Mouse (Mus musculus) heart, embryonic 11.5 days (tissue): ENCODE data around the gene Sema3d. TPM values are rescaled to one million over a fixed set of nuclear protein-coding genes. Genes with fewer than 3 reads are reported as not detected.

ENCODE experiments used
- ATAC-seq: fragments of 200-750 bp; cut with Nextera tagmentation; replicated peaks from 2 replicates; pipeline ENCODE4 v1.8.0; 2017; ENCODE audit warnings: moderate library complexity; ENCODE audit not compliant: insufficient number of reproducible peaks, low FRiP score, low TSS enrichment
- H3K27ac ChIP-seq: fragments of 300-500 bp; sonication (generic); 2 replicates; pipeline ENCODE4 v1.5.1; 2014; ENCODE audit warnings: mild to moderate bottlenecking, low read depth, low read length
- H3K27me3 ChIP-seq: fragments of 300-500 bp; sonication (generic); 2 replicates; pipeline ENCODE4 v1.6.1; 2014; ENCODE audit warnings: mild to moderate bottlenecking, low read length, mixed read lengths; ENCODE audit not compliant: control insufficient read depth, insufficient read depth
- H3K36me3 ChIP-seq: fragments of 300-500 bp; sonication (generic); 2 replicates; pipeline ENCODE4 v1.6.1; 2014; ENCODE audit warnings: mild to moderate bottlenecking, low read length, moderate library complexity, mixed read lengths; ENCODE audit not compliant: control insufficient read depth, insufficient read depth
- H3K4me1 ChIP-seq: fragments of 300-500 bp; sonication (generic); 2 replicates; pipeline ENCODE4 v1.6.1; 2014; ENCODE audit warnings: low read length; ENCODE audit not compliant: control insufficient read depth, insufficient read depth
- H3K4me2 ChIP-seq: fragments of 300-500 bp; sonication (generic); 2 replicates; pipeline ENCODE4 v1.6.1; 2014; ENCODE audit warnings: mild to moderate bottlenecking, moderate library complexity
- H3K4me3 ChIP-seq: fragments of 300-500 bp; sonication (generic); 2 replicates; pipeline ENCODE4 v1.5.1; 2014; ENCODE audit warnings: low read depth, low read length
- H3K9ac ChIP-seq: fragments of 300-500 bp; sonication (generic); 2 replicates; pipeline ENCODE4 v1.6.1; 2014; ENCODE audit warnings: mild to moderate bottlenecking, low read depth, low read length, moderate library complexity
- H3K9me3 ChIP-seq: fragments of 300-500 bp; sonication (generic); replicated peaks from 2 replicates; pipeline ENCODE4 v1.6.1; 2016; ENCODE audit warnings: low read length; ENCODE audit not compliant: control insufficient read depth
- WGBS: fragments of 180-500 bp; shearing (Covaris S2); extraction: QIAGEN DNeasy Blood & Tissue Kit; methylation state at CpG from one replicate; pipeline ENCODE4 v1.1.7; 2014; ENCODE audit not compliant: insufficient replicate concordance; 5-methylcytosine and 5-hydroxymethylcytosine counted together
- polyA plus RNA-seq: library from polyadenylated mRNA; unstranded; fragments of >200 nt; fragmentation: Nextera tagmentation; extraction: Ambion mirVana; gene quantifications from 2 replicates; pipeline ENCODE4 v1.2.1, GENCODE M21; 2014

Gene Sema3d
- polyA plus RNA-seq, 1 experiment from 2014 or later: 11.9 TPM

DNA sequence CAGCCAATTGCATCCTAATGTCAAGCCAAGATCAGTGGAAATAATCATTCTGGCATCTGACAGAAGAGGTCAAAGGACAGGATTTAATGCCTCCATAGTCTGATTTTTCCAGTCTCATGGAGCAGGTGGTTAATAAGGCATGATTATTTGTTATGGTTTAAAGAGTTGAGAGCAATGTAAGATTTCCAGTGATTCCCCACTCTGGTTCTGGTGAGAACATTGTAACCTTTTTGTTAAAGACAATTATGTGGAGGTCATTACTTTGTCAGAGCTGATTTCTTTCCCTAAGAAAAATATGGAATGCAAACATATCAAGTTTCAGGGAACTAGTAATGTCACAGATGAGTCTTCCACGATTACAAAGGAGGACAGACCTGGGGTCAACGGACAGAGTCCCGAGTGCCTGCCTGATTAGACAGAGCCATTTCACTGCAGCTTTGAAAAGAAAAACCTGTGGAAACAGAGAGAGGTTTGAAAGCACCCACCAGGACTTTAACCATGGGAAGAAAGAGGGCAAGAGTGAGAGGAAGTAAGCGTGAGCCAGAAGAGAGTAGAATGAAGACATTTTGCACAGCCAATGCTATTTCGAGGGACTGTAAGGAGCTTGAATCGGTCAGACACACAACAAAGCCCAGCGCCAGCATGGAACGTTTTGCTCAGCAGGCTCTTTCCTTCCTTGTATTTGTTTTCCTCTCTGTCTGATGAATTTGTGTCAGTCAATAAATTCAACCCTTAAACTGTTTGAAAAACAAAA is 251.2 kb downstream of the Sema3d start:
- 58% methylated on average over 8 of the region's 8 CpGs for whole genome bisulfite sequencing
- H3K9ac ChIP-seq: no peak overlapping the region

GRCm38 (mm10) chr5:12637763-12638468 is 254.7 kb downstream of the Sema3d start:
- WGBS: 81% methylated on average over 7 of the region's 7 CpGs
- H3K27me3 ChIP-seq: no peaks in the 10 kb centered on the region
- ATAC-seq: no peak
- no peaks in the 10 kb centered on the region for H3K36me3 ChIP-seq
- H3K27ac ChIP-seq: no peak overlapping the region
- no peaks in the 10 kb centered on the region for H3K9me3 ChIP-seq
- H3K4me3 ChIP-seq: no peak overlapping the region
- H3K4me1 ChIP-seq: no peaks in the 10 kb centered on the region
- no peak overlapping the region for H3K4me2 ChIP-seq
- no peak overlapping the region for H3K9ac ChIP-seq

More for the DNA sequence above, 251.2 kb downstream of the Sema3d start:
- no peak for ATAC-seq
- Histone ChIP-seq H3K27ac (no peak overlapping the region), H3K4me1 (no peaks in the 10 kb centered on the region), H3K27me3 (no peaks in the 10 kb centered on the region), H3K4me3 (no peak overlapping the region), H3K9me3 (no peaks in the 10 kb centered on the region), H3K36me3 (no peaks in the 10 kb centered on the region), H3K4me2 (no peak overlapping the region)
